Mouse (Mus musculus) kidney, adult 8-10 months (tissue): Measurements from ENCODE around the gene Fam173a.
"Not testable (repeated sequence)": the region's sequence is repeated elsewhere in the genome, so short reads cannot be mapped to it uniquely, and the experiment has no call there.

Source experiments
- DNase-seq, 2 experiments: peaks; one replicate each; pipeline ENCODE4 v3.0.0; 2022

Fam173a gene

GRCm38 (mm10) chr17:25828712-25829557 lies 36.2 kb upstream of the Fam173a start, which contains the start of gene Jmjd8:
TSS of gene Jmjd8 (plus strand) at chr17:25828867.
- peak; percentile 77 to 85 for DNase-seq

- no peak for DNase-seq
These were observed 35.5 kb upstream of the Fam173a start for GRCm38 (mm10) chr17:25828223-25828594.

- DNase-seq = peak in 1 of 2 experiments; percentile 11
These were observed 35.0 kb upstream of the Fam173a start for GRCm38 (mm10) chr17:25827546-25828222.

GRCm38 (mm10) chr17:25827011-25827410 lies 34.3 kb upstream of the Fam173a start:
- no peak for DNase-seq

GRCm38 (mm10) chr17:25825984-25826570 lies 33.4 kb upstream of the Fam173a start:
- DNase-seq = no peak

- DNase-seq = no peak
These were observed 32.6 kb upstream of the Fam173a start for GRCm38 (mm10) chr17:25825311-25825710.

- DNase-seq = no peak
These were observed 31.9 kb upstream of the Fam173a start for GRCm38 (mm10) chr17:25824362-25825142.

GRCm38 (mm10) chr17:25823452-25823851 lies 30.8 kb upstream of the Fam173a start, which contains the start of gene Wdr24:
TSS of gene Wdr24 (plus strand) at chr17:25823627.
- DNase-seq = peak; percentile 75 to 80

- DNase-seq = peak in 1 of 2 experiments; percentile 11
These were observed 26.4 kb upstream of the Fam173a start for GRCm38 (mm10) chr17:25818851-25819780.

- DNase-seq = no peak
These were observed 25.0 kb upstream of the Fam173a start for GRCm38 (mm10) chr17:25817662-25818061.

GRCm38 (mm10) chr17:25813471-25813870 lies 20.8 kb upstream of the Fam173a start:
- DNase-seq = peak; percentile 71 to 85

GRCm38 (mm10) chr17:25810890-25811289 lies 18.2 kb upstream of the Fam173a start:
- DNase-seq = no peak

GRCm38 (mm10) chr17:25809606-25810340 lies 17.1 kb upstream of the Fam173a start:
- DNase-seq = no peak

GRCm38 (mm10) chr17:25808789-25809605 lies 16.3 kb upstream of the Fam173a start, which contains the start of gene Fbxl16:
TSS of gene Fbxl16 (plus strand) at chr17:25809085.
- peak; percentile 55 to 71 for DNase-seq

GRCm38 (mm10) chr17:25808028-25808427 lies 15.3 kb upstream of the Fam173a start:
- no peak for DNase-seq

- DNase-seq = not testable (repeated sequence)
These were observed 14.8 kb upstream of the Fam173a start for GRCm38 (mm10) chr17:25807452-25807851.

- DNase-seq = no peak
These were observed 13.8 kb upstream of the Fam173a start for GRCm38 (mm10) chr17:25806507-25806906.

- no peak for DNase-seq
These were observed 10.3 kb upstream of the Fam173a start for GRCm38 (mm10) chr17:25802825-25803517.

GRCm38 (mm10) chr17:25801029-25801428 lies 8.3 kb upstream of the Fam173a start:
- DNase-seq = peak; percentile 77 to 81
